Mouse (Mus musculus): ENCODE measurements around the gene Zdhhc21.

- TF ChIP-seq CTCF (conservative IDR thresholded peaks at IDR 0.05; ENCODE audit: insufficient read depth, insufficient read length, low read depth, low read length) (no peak), POLR2A (IDR thresholded peaks at IDR 0.05; ENCODE audit: low read depth, low read length) (no peak)
Measured at GRCm38 (mm10) chr4:82792906-82793580, 66.7 kb downstream of the Zdhhc21 start.

Data from kidney, adult 2 months (tissue).